Mouse (Mus musculus): ENCODE results near the gene Vmn1r142. TPM values are rescaled to one million over a fixed set of nuclear protein-coding genes. Genes with fewer than 3 reads are reported as not detected.
"Not testable (repeated sequence)": the region's sequence is repeated elsewhere in the genome, so short reads cannot be mapped to it uniquely, and the experiment has no call there.

Gene Vmn1r142
- not detected for total RNA-seq (2021)

DNA sequence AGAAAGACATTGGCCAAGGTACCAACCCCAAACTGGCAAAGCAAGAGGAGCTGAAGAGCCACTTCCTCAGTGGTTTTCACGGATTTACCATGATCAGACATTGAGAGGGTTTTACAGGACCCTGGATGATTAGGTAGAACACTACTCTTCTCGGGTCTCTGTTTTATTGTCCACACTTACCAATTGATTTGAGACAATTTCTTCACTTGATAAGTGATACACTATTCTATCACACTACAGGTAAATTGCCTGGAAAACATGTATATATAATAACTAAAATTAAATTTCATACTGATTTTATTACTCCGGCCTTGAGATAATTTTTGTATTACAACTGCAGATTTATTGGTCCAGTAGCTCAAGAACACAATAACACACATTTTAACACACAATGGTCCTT is at the start of gene Vmn1r142:
Gene Vmn1r142, minus strand, starts transcription at position 101 of the 400 bp plus-strand sequence.
- intact Hi-C loops (cut with DNase I); DNase-seq (ENCODE audit: low spot score in 2 of 2): not testable (repeated sequence)

DNA sequence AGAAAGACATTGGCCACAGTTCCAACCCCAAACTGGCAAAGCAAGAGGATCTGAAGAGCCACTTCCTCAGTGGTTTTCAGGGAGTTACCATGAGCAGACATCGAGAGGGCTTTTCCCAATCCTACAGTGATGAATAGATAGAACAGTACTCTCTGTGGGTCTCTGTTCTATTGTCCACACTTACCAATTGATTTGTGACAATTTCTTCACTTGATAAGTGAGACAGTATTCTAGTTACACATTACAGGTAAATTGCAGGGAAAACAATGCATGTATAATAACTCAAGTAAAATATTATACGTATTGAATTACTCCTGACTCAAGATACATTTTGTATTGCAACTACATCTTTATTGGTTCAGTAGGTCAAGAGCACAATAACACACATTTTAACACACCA is 37.3 kb upstream of the Vmn1r142 start, which contains the start of gene Gm8653:
Gene Gm8653, minus strand, starts transcription at position 101 of the 400 bp plus-strand sequence.
- DNase-seq (ENCODE audit: low spot score in 2 of 2); intact Hi-C loops (cut with DNase I): not testable (repeated sequence)

DNA sequence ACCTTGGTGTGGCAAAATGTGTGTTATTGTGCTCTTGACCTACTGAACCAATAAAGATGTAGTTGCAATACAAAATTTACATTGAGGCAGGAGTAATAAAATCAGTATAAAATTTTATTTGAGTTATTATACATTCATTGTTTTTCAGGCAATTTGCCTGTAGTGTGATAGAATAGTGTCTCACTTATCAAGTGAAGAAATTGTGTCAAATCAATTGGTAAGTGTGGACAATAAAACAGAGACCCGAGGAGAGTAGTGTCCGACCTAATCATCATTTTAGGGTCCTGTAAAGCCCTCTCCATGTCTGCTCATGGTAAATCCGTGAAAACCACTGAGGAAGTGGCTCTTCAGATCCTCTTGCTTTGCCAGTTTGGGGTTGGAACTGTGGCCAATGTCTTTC is 25.2 kb upstream of the Vmn1r142 start, which contains the start of gene Vmn1r143:
Gene Vmn1r143, plus strand, starts transcription at position 301 of the 400 bp plus-strand sequence.
- DNase-seq (ENCODE audit: low spot score in 2 of 2); intact Hi-C loops (cut with DNase I): not testable (repeated sequence)

DNA sequence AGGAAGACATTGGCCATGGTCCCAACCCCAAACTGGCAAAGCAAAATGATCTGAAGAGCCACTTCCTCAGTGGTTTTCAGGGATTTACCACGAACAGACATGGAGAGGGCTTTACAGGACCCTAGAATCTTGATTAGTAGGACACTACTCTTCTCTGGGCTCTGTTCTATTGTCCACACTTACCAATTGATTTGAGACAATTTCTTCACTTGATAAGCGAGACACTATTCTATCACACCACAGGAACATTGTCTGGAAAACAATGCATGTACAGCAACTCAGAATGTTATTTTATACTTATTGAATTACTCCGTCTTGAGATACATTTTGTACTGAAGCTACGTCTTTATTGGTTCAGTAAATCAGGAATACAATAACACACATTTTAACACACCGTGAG is 29.2 kb downstream of the Vmn1r142 start, which contains the start of gene Gm10666:
Gene Gm10666, minus strand, starts transcription at position 101 of the 400 bp plus-strand sequence.
- intact Hi-C loops (cut with DNase I); DNase-seq (ENCODE audit: low spot score in 2 of 2): not testable (repeated sequence)

DNA sequence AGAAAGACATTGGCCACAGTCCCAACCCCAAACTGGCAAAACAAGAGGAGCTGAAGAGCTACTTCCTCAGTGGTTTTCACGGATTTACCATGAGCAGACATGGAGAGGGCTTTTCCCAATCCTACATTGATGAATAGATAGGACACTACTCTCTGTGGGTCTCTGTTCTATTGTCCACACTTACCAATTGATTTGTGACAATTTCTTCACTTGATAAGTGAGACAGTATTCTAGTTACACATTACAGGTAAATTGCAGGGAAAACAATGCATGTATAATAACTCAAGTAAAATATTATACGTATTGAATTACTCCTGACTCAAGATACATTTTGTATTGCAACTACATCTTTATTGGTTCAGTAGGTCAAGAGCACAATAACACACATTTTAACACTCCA is 45.7 kb downstream of the Vmn1r142 start, which contains the start of gene Gm16451:
Gene Gm16451, minus strand, starts transcription at position 101 of the 400 bp plus-strand sequence.
- DNase-seq (ENCODE audit: low spot score in 2 of 2); intact Hi-C loops (cut with DNase I): not testable (repeated sequence)

Other genes starting within 250 kb of the Vmn1r142 start
- gene Gm5891, start 242.7 kb downstream of the Vmn1r142 start, total RNA-seq (2021), result not detected
- gene Vmn1r137, start 169.4 kb downstream of the Vmn1r142 start, total RNA-seq (2021), result not detected
- not detected for gene Vmn1r138, start 135.1 kb downstream of the Vmn1r142 start, total RNA-seq (2021)
- gene Gm6176, start 107.7 kb downstream of the Vmn1r142 start, total RNA-seq (2021), result not detected
- not detected for gene Vmn1r139, start 95.0 kb downstream of the Vmn1r142 start, total RNA-seq (2021)
- not detected for gene Gm16451, start 45.8 kb downstream of the Vmn1r142 start, total RNA-seq (2021)
- gene Gm10666, start 29.3 kb downstream of the Vmn1r142 start, total RNA-seq (2021), result not detected
- gene Vmn1r143, start 25.3 kb upstream of the Vmn1r142 start, total RNA-seq (2021), result not detected
- gene Gm8653, start 37.2 kb upstream of the Vmn1r142 start, total RNA-seq (2021), result not detected
- gene Gm8453, start 65.4 kb upstream of the Vmn1r142 start, total RNA-seq (2021), result not detected
- gene Gm4187, start 165.7 kb upstream of the Vmn1r142 start, total RNA-seq (2021), result not detected
- not detected for gene Gm8660, start 207.0 kb upstream of the Vmn1r142 start, total RNA-seq (2021)
- not detected for gene Vmn1r148, start 249.5 kb upstream of the Vmn1r142 start, total RNA-seq (2021)

Data from left cerebral cortex, postnatal 36 days (tissue).